Mouse (Mus musculus) stomach, adult 2 months (tissue): ENCODE data around the gene Olfr1406. TPM values are rescaled to one million over a fixed set of nuclear protein-coding genes. Genes with fewer than 3 reads are reported as not detected.

Experiments
- polyA plus RNA-seq: library from polyadenylated mRNA; depleted of rRNA; stranded (reverse); fragments of >200 nt; gene quantifications from 2 replicates; pipeline ENCODE4 v1.2.3, GENCODE M21; 2012; rRNA removed

The Olfr1406 gene
- not detected in 2 replicates for polyA plus RNA-seq

DNA sequence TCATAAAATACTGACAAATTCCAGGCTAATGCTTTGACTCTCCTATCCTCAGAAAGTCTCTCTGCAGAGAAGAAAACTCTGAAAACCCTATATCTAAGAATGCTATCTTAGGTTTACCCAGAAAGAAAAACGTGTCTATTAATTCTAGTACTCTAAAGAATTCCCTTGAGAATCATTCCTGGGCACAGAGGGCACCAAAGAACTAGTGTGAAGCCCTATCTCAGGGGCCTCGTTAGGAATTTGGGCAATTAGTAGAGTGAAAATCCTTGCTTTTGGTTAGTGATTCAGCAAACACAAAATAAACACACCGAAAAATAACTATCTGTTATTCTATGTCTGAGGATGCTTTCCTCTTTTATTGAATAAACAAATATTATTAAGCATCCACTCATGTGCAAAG, at the start of gene Olfr1406:
Gene Olfr1406 (minus strand): TSS at position 101 of the 400 bp plus-strand sequence.

DNA sequence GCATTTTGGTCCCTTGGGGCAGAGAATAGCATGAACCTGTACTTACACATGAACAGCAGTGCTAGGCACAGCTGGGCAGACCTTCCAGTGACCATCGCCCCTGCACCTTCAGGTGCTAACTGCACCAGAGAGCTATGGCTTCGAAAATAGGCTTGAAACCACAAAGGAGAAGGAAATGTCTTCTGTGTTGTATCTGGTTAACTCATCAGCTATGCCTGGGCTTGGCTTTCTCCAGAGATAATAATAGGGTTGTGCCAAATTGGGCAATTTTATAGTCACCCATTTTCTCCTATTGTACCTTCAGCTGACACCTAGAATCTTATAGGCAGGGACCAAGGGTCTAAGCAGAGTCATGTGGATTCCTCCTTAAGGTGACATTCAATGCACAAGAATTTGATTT, 36.6 kb upstream of the Olfr1406 start, which contains the start of gene Fcer1a:
Gene Fcer1a (minus strand): TSS at position 134 of the 400 bp plus-strand sequence.

DNA sequence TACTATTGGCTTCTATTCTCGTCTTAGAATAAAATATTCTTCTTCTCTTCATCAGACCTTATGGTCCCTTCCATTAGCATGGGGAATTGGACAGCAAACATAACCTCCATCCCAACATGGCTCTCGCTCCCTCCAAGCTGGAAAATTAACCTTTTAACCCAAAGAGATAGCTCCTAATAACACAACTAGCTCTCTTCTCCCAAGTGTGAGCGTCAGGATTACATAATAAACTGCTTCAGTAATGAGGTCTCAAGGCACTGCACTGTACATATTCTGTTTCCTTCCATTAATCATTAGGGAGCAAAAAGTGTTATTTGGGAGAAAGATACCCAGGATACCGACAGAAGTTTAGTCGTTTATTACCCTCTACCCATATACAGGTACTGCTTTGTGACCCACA, 21.7 kb upstream of the Olfr1406 start, which contains the start of gene Olfr1404:
Gene Olfr1404 (plus strand): TSS at position 301 of the 400 bp plus-strand sequence.

DNA sequence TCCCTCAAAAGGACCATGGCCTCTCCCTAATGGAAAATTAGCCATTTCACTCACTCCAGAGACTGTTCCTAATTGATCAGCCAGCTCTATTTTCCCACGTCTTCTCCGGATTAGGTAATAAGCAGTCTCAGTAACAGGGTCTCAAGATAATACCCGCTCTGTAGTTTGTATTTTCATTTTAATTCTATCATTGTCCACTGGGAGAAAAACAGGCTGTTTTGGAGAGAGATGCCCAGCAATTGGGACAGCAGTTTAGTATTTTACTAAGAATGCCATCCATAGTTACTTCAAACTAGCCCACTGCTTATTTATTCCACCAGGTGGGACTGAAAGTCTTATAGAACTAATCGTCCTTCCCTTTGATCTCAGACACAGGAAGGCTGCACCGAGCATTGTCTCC, 7.1 kb upstream of the Olfr1406 start, which contains the start of gene Olfr218:
Gene Olfr218 (plus strand): TSS at position 301 of the 400 bp plus-strand sequence.

DNA sequence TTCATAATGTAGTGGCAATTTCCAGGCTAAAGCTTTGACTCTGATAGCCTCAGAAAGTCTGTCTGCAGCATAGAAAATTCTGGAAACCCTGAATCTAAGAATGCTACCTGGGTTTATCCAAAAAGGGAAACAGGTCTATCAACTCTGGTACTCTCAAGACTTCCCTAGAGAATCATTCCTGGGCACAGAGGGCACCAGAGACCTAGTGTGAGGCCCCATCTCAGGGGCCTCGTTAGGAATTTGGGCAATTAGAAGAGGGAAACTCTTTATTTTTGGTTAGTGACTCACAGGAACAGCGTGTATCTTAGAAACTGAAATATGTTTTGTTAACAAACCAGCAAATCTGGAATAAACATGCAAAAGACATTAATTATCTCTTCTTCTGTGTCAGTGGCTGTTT, 53.2 kb downstream of the Olfr1406 start, which contains the start of gene Olfr1408:
Gene Olfr1408 (minus strand): TSS at position 101 of the 400 bp plus-strand sequence.

Other genes with a start within 250 kb of the Olfr1406 start
- gene Olfr16, start 240.2 kb downstream of the Olfr1406 start, polyA plus RNA-seq: not detected in 2 replicates
- gene Olfr1408, start 53.3 kb downstream of the Olfr1406 start, polyA plus RNA-seq: not detected in 2 replicates
- gene Olfr218, start 7.2 kb upstream of the Olfr1406 start, polyA plus RNA-seq: not detected in 2 replicates
- not detected in 2 replicates for gene Olfr1404, start 21.8 kb upstream of the Olfr1406 start, polyA plus RNA-seq
- 0.10 TPM in 1 of 2 replicates, not detected in the other for gene Fcer1a, start 36.6 kb upstream of the Olfr1406 start, polyA plus RNA-seq
- not detected in 2 replicates for gene Olfr418, start 75.4 kb upstream of the Olfr1406 start, polyA plus RNA-seq
- gene Mptx2, start 87.1 kb upstream of the Olfr1406 start, polyA plus RNA-seq: not detected in 2 replicates
- gene Ackr1, start 143.1 kb upstream of the Olfr1406 start, polyA plus RNA-seq: 6.8 and 9.9 TPM in 2 replicates
- gene Aim2, start 160.2 kb upstream of the Olfr1406 start, polyA plus RNA-seq: 0.11 and 0.22 TPM in 2 replicates
- gene Cadm3, start 177.1 kb upstream of the Olfr1406 start, polyA plus RNA-seq: 6.6 and 10.1 TPM in 2 replicates